Mouse (Mus musculus) C2C12 (cell line): ENCODE data around the gene Cntnap2. TPM values are rescaled to one million over a fixed set of nuclear protein-coding genes. Genes with fewer than 3 reads are reported as not detected.

Source experiments
- H3K27me3 ChIP-seq: one replicate; pipeline ENCODE4 v1.6.1; 2011; ENCODE audit not compliant: control insufficient read depth, insufficient read depth, insufficient read length
- H3K36me3 ChIP-seq: one replicate; pipeline ENCODE4 v1.6.1; 2011; ENCODE audit not compliant: control insufficient read depth, insufficient read depth
- H3K4me3 ChIP-seq: one replicate; pipeline ENCODE4 v1.5.1; 2011; ENCODE audit warnings: mild to moderate bottlenecking, control low read depth; ENCODE audit not compliant: poor library complexity, insufficient read depth, severe bottlenecking
- H3K79me2 ChIP-seq: one replicate; pipeline ENCODE4 v1.6.1; 2011; ENCODE audit not compliant: control insufficient read depth, insufficient read depth
- H3K79me3 ChIP-seq: one replicate; pipeline ENCODE4 v1.6.1; 2011; ENCODE audit warnings: low read depth, control low read depth
- H3ac ChIP-seq: one replicate; pipeline ENCODE3; 2011; ENCODE audit warnings: low read depth; ENCODE audit not compliant: control insufficient read depth, insufficient read length
- CEBPB ChIP-seq: IDR thresholded peaks from one replicate; pipeline ENCODE4 v1.6.1; 2011; ENCODE audit warnings: low read depth, mild to moderate bottlenecking, control low read depth, moderate library complexity
- CTCF ChIP-seq: IDR thresholded peaks from one replicate; pipeline ENCODE4 v1.5.1; 2011; ENCODE audit not compliant: control insufficient read depth, insufficient read depth, insufficient read length
- FOSL1 ChIP-seq: IDR thresholded peaks from one replicate; pipeline ENCODE4 v1.8.0; 2011; ENCODE audit warnings: mild to moderate bottlenecking, low read length; ENCODE audit not compliant: poor library complexity, insufficient read depth, severe bottlenecking
- MAX ChIP-seq: IDR thresholded peaks from one replicate; pipeline ENCODE4 v1.6.1; 2011; ENCODE audit warnings: mild to moderate bottlenecking, control low read depth
- MYOD1 ChIP-seq: IDR thresholded peaks from one replicate; pipeline ENCODE4 v1.6.1; 2011; ENCODE audit warnings: low read depth; ENCODE audit not compliant: control insufficient read depth, insufficient read length
- MYOG ChIP-seq: IDR thresholded peaks from one replicate; pipeline ENCODE4 v1.6.1; 2011; ENCODE audit not compliant: control insufficient read depth, insufficient read length; ENCODE audit errors: extremely low read depth
- USF1 ChIP-seq: IDR thresholded peaks from one replicate; pipeline ENCODE4 v1.6.1; 2011; ENCODE audit warnings: low read depth, mild to moderate bottlenecking, control low read depth, moderate library complexity
- polyA plus RNA-seq: library from polyadenylated mRNA; unstranded; fragments of >200 nt; fragmentation: generic; extraction: Trizol; gene quantifications from one replicate; pipeline ENCODE4 v1.2.1, GENCODE M21; 2012; ENCODE audit warnings: missing spikeins

Gene Cntnap2
- polyA plus RNA-seq, 1 experiment, result 0.02 TPM

DNA sequence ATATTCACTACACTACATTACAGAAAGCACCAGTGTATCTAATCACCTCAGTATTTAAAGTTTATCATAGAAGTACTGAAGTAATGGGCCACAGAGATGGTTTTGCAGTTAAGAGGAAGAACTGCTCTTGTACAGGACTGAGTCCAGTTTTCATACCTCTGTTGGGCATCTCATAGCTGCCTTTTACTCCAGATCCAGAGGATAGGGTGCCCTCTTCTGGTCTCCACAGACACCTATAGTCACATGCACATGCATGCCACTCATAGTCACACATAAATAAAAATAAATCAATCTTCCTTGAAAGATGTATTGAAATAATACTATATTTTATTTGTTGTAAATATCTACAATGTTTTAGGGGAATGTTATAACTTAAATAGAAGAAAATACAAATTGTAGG lies 587.9 kb downstream of the Cntnap2 start:
- H3K36me3 ChIP-seq, result no peaks in the 10 kb centered on the region
- H3K27me3 ChIP-seq, result no peaks in the 10 kb centered on the region
- TF ChIP-seq MYOG (no peak), CEBPB (no peak), CTCF (no peak), MYOD1 (no peak), FOSL1 (no peak), USF1 (no peak), MAX (no peak)
- H3K79me3 ChIP-seq, result no peaks in the 10 kb centered on the region
- no peak overlapping the region for H3ac ChIP-seq
- no peaks in the 10 kb centered on the region for H3K79me2 ChIP-seq
- no peak overlapping the region for H3K4me3 ChIP-seq

- no peaks in the 10 kb centered on the region for H3K27me3 ChIP-seq
- no peak overlapping the region for H3ac ChIP-seq
- no peaks in the 10 kb centered on the region for H3K79me2 ChIP-seq
- TF ChIP-seq FOSL1 (no peak), MYOD1 (no peak), MAX (no peak), USF1 (no peak), MYOG (no peak)
- H3K36me3 ChIP-seq, result no peaks in the 10 kb centered on the region
- H3K4me3 ChIP-seq, result no peak overlapping the region
- H3K79me3 ChIP-seq, result no peaks in the 10 kb centered on the region
These were observed 589.3 kb downstream of the Cntnap2 start for GRCm38 (mm10) chr6:45648419-45648818.

DNA sequence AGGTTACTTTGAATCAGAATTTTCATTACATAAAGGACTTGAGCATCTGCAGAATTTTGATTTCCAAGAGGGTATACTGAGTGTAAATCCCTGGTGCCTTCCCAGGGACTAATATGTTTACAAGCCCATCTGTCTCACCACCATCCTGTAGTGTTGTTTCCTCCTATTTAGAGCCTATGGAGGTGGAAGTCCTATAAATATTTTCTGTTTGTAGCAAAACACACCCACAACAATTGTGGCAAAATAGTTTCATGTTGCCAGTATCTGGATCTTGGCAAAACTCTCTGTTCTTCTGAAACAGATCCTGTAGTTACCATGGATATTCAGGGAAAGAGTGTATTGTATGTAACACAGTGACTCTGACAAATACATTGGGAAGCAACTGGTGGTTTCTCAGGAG lies 641.1 kb downstream of the Cntnap2 start:
- no peak for TF ChIP-seq MAX
- no peak for TF ChIP-seq FOSL1
- TF ChIP-seq MYOG, result no peak
- no peak for TF ChIP-seq CEBPB
- no peak for TF ChIP-seq MYOD1
- no peak for TF ChIP-seq USF1
- no peak for TF ChIP-seq CTCF
- no peaks in the 10 kb centered on the region for H3K36me3 ChIP-seq
- no peak overlapping the region for H3K4me3 ChIP-seq
- no peak overlapping the region for H3ac ChIP-seq
- no peaks in the 10 kb centered on the region for H3K27me3 ChIP-seq
- H3K79me2 ChIP-seq, result no peaks in the 10 kb centered on the region
- no peaks in the 10 kb centered on the region for H3K79me3 ChIP-seq

DNA sequence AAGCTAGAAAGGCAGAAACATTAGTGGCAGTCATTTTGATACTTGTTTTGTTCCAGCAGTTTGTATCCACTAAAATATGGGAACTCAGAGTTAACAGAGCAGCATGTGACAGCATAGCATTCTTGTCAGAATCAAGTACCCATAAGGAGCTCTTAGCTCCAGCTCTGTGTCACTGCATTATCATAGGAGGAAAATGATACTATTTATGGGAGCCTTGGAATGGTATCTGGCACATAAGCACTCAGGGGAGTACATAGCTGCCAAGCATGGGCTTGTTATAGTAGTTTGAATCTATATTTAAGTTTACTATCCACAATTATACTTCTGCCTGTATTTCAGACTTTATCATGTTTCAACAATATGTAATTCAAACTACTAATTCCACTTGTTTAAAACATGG lies 732.5 kb downstream of the Cntnap2 start:
- H3ac ChIP-seq, result no peak overlapping the region
- H3K27me3 ChIP-seq, result no peaks in the 10 kb centered on the region
- H3K79me2 ChIP-seq, result no peaks in the 10 kb centered on the region
- TF ChIP-seq FOSL1 (no peak), MAX (no peak), USF1 (no peak), CTCF (no peak), MYOD1 (no peak), MYOG (no peak), CEBPB (no peak)
- H3K79me3 ChIP-seq, result no peaks in the 10 kb centered on the region
- no peaks in the 10 kb centered on the region for H3K36me3 ChIP-seq
- H3K4me3 ChIP-seq, result no peak overlapping the region

- H3K79me2 ChIP-seq, result no peaks in the 10 kb centered on the region
- H3ac ChIP-seq, result no peak overlapping the region
- H3K79me3 ChIP-seq, result no peaks in the 10 kb centered on the region
- TF ChIP-seq USF1 (no peak), MYOG (no peak), CTCF (no peak), CEBPB (no peak), FOSL1 (no peak), MAX (no peak), MYOD1 (no peak)
- H3K36me3 ChIP-seq, result no peaks in the 10 kb centered on the region
- no peaks in the 10 kb centered on the region for H3K27me3 ChIP-seq
- H3K4me3 ChIP-seq, result no peak overlapping the region
These were observed 782.6 kb downstream of the Cntnap2 start for GRCm38 (mm10) chr6:45841626-45842341.

GRCm38 (mm10) chr6:45843736-45844135 lies 784.6 kb downstream of the Cntnap2 start:
- Histone ChIP-seq H3K36me3 (no peaks in the 10 kb centered on the region), H3K27me3 (no peaks in the 10 kb centered on the region), H3ac (no peak overlapping the region), H3K4me3 (no peak overlapping the region), H3K79me3 (no peaks in the 10 kb centered on the region), H3K79me2 (no peaks in the 10 kb centered on the region)
- no peak for TF ChIP-seq USF1
- no peak for TF ChIP-seq CEBPB
- TF ChIP-seq MYOG, result no peak
- TF ChIP-seq MAX, result no peak
- TF ChIP-seq CTCF, result no peak
- no peak for TF ChIP-seq MYOD1
- no peak for TF ChIP-seq FOSL1
